Mouse (Mus musculus): ENCODE measurements around the gene Gm21972. TPM values are rescaled to one million over a fixed set of nuclear protein-coding genes. Genes with fewer than 3 reads are reported as not detected.

Gene Gm21972
- polyA plus RNA-seq, 1 experiment, result not detected

DNA sequence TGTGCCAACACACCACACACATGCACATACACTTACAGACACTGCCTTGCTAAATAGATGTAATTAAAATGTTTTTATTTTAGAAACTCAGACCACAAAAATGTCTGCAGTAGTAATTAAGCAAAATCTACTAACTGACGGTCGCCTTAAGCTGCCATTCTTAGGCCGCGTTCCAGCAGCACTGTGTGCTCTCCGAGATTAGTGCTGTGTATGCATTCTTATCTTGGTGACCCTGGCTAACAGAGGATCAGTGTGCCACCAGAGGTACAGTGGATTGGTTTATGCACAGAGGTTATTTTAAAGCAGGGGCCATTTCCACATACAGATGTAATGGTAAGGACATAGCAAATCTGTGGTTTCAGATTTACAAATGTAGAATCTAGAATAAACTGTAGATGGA is 27.6 kb downstream of the Gm21972 start:
- no peak for DNase-seq (ENCODE audit: low read depth)

GRCm38 (mm10) chr1:86174602-86175001 is 41.2 kb downstream of the Gm21972 start:
- no peak for DNase-seq (ENCODE audit: low read depth)

- DNase-seq (ENCODE audit: low read depth), result no peak
Measured at GRCm38 (mm10) chr1:86176066-86176465, 42.6 kb downstream of the Gm21972 start.

DNA sequence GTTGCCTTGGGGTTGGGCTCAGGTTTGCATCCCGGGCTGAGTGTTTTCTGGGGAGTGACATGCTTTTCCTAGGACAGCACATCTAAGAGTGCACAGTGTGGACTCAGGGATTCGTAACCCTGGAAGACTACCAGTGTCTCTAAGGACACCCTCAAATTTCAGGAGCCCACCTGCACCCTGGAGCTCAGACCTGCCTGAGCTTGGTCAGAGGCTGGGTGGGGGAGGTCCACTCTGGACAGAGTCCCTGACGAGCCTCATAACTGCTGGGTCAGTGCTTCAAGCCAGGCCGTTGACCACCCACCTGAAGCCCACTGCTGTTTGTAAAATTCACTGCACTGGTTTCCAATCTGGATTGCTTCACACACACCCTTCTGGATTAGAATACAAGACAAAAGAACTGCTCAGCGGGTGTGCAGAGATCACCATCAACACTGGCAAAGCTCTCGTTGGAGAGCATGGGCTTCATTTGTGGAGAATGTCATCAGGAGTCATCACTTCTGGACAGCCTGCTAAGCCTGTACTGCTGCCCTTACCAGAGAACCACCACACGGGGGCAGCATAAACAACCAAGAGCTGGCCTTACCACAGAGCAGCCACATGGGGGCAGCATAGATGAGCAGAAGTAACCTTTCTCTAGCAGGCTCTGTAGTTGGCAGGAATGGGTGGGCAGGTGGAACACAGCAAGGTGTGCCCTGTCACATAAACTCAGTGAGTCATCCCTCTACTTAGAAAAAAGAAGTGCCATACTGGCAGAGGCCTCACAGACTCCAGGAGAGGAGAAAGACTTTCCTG is 45.2 kb downstream of the Gm21972 start:
- peak; percentile 26 for DNase-seq (ENCODE audit: low read depth)

GRCm38 (mm10) chr1:86182004-86182709 is 48.7 kb downstream of the Gm21972 start:
- no peak for DNase-seq (ENCODE audit: low read depth)

DNA sequence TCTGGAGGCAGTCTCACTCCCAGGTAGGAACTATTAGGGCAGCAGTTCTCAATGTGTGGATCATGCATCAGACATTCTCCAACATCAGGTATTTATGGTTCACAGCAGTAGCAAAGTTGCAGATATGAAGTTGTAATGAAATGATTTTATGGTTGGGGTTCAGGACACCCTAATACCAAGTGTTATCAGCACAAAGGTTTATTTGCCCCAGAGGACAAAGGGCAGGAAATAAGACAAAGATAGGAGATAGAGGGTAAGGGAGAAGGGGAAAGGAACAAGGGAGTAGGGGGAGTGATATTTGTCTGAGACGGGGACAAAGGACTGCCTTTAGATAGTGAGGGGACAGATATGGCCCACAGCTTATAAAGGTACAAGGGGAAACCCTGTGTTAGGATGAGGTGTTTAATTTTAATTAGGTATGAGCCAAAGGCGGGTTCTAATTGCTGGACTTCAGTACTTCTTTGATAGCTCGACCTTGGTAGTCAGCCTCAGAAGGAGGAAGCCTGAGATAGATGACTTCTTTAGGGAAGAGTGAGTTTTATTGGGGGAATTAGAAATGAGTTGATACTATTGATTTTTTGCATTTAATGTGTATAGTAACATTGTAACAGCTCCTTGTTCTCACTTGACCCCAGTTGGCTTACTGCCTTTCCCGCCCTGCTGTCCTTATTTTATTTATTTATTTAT is 50.3 kb downstream of the Gm21972 start:
- DNase-seq (ENCODE audit: low read depth), result no peak

DNA sequence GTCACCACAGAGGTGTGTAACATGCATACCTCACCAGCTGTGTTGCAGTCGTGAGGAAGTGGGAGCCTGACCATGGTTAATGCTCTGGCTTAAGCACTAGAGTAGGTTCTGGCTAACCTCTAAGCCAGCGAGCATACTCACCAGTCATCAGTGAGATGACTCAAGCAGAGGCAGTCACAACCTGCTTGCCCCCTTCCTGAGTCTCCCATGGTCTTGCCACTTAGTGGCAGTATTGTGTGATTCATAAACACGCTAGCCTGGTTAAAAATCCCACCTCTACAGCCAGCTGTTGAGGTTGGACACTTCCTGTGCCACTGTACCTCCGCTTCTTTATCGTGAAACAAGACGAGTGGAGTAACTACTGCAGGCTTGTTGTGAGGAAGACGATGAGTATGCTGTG is 53.3 kb downstream of the Gm21972 start:
- DNase-seq (ENCODE audit: low read depth), result no peak

- DNase-seq (ENCODE audit: low read depth), result no peak
Measured at GRCm38 (mm10) chr1:86187856-86188255, 54.4 kb downstream of the Gm21972 start.

DNA sequence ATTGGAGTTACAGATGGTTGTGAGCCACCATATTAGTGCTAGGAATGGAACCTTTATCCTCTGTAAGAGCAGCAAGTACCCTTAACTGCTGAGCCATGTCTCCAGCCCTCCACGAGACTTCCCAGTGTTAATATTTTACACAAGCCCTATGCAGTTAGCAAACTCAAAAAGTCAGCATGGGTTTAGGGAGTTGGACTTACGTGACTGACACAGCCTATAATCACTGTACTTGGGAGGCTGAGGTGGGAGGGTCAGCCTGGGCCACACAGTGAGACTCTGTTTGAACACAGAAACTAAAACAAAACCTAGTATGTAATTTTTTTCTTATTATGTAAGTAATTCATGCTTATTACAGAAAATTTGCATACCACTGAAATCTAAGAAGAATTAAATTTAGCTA is 54.8 kb downstream of the Gm21972 start:
- DNase-seq (ENCODE audit: low read depth), result no peak

GRCm38 (mm10) chr1:86189034-86189702 is 55.7 kb downstream of the Gm21972 start:
- DNase-seq (ENCODE audit: low read depth), result no peak

GRCm38 (mm10) chr1:86190843-86191242 is 57.4 kb downstream of the Gm21972 start:
- no peak for DNase-seq (ENCODE audit: low read depth)

GRCm38 (mm10) chr1:86194044-86194443 is 60.6 kb downstream of the Gm21972 start:
- no peak for DNase-seq (ENCODE audit: low read depth)

GRCm38 (mm10) chr1:86198276-86198675 is 64.8 kb downstream of the Gm21972 start:
- no peak for DNase-seq (ENCODE audit: low read depth)

DNA sequence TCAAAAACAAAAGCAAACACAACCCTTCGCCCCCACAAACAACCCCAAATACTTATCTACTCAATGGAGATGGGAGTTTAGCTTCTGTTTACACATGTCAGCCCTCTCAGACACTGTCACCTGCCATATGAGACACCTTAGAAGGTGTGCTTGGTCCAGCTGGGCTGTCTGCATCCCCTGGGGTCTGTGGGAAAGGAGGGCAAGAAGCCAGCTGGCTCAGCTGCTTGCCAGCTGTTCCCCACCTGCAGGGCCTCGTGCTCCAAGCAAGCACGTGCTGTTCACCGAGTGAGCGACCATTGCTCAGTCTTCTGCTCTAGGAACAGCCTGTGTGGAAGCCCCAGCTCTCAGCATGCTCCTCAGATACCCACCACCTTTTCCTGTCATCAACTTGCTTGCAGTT is 65.6 kb downstream of the Gm21972 start:
- no peak for DNase-seq (ENCODE audit: low read depth)

GRCm38 (mm10) chr1:86201312-86201711 is 67.9 kb downstream of the Gm21972 start:
- DNase-seq (ENCODE audit: low read depth), result no peak

DNA sequence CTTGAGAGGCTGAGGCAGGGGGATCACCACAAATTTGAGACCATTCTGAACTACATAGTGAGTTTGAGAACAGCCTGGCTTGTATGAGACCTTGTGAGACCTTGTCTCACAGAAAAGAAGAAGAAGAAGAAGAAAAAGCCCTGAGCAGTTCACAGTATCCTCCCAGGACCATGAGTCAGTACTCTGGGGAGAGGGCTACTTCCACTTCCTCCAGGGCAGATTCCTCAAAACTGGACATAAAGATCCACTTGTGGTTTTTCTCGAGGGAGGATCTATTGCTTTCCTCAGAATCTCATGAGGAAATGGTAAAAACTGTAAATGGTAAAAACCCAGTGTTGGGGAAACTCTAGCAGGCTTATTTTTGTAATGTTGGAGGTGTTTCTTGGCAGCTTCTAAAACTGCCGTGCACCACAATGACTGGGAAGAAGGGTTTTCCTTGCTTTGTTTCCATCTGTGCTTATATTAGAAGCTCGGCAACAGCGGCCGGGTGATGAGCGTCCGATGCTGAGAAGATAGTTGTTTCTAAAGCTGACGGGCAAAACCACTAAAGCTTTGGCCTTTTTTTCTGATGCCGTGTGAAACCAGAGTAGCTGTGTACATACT is 69.3 kb downstream of the Gm21972 start:
- DNase-seq (ENCODE audit: low read depth), result no peak

DNA sequence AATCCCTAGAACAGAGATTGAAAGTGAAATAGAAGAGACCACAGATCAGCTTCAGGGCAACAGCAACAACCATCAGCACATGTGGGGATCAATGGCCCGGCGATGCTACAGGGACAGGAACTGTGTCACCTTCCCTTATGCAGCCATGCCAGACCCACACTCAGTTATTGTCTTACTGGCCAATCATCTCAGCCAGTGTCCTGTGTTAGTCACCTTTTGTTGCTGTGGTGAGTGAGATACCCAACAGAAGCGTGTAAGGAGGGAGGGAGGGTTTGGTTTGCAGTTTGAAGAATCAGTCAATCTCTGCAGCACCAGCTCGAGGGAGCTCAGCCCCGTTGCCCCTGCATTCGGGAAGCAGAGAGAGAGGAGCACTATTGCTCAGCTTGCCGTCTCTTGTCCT is 77.2 kb downstream of the Gm21972 start:
- DNase-seq (ENCODE audit: low read depth), result no peak

DNA sequence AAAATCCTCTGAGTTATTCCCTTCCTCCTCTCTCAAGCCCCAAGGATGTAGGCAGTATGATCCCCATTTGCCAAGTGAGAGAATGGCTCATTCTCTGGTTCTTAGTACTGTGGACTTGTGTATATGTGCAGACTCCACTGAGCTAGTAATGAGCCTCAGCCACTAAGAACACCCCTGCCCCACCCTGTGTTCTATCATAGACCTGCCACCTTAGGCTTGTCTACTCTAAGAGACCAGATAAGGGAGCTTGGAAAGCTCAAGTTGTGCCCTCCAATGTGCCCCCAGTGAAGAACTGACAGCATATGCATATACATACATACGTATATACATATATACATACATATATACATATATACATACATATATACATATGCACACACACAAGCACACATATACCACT is 78.1 kb downstream of the Gm21972 start:
- no peak for DNase-seq (ENCODE audit: low read depth)
